Mouse (Mus musculus): Measurements from ENCODE around the gene Oca2. TPM values are rescaled to one million over a fixed set of nuclear protein-coding genes. Genes with fewer than 3 reads are reported as not detected.

The Oca2 gene
- polyA plus RNA-seq (2017; shearing (Covaris generic)): not detected

- no peak for ATAC-seq
Measured at GRCm38 (mm10) chr7:56239543-56239942, at the start of gene Oca2. Oca2 (plus strand) TSS chr7:56239760.

GRCm38 (mm10) chr7:56191041-56191440 is 48.5 kb upstream of the Oca2 start:
- no peak for ATAC-seq

- no peak for ATAC-seq
Measured at GRCm38 (mm10) chr7:56191661-56192060, 47.9 kb upstream of the Oca2 start.

- no peak for ATAC-seq
Measured at GRCm38 (mm10) chr7:56201483-56202218, 37.9 kb upstream of the Oca2 start.

GRCm38 (mm10) chr7:56202843-56203242 is 36.7 kb upstream of the Oca2 start:
- ATAC-seq: no peak

GRCm38 (mm10) chr7:56203286-56203685 is 36.3 kb upstream of the Oca2 start:
- ATAC-seq: no peak

- no peak for ATAC-seq
Measured at GRCm38 (mm10) chr7:56204877-56205276, 34.7 kb upstream of the Oca2 start.

GRCm38 (mm10) chr7:56220811-56221210 is 18.7 kb upstream of the Oca2 start:
- no peak for ATAC-seq

- ATAC-seq: no peak
Measured at GRCm38 (mm10) chr7:56235794-56236423, 3.7 kb upstream of the Oca2 start.

GRCm38 (mm10) chr7:56236617-56237016 is 2.9 kb upstream of the Oca2 start:
- no peak for ATAC-seq

- no peak for ATAC-seq
Measured at GRCm38 (mm10) chr7:56254568-56254967, 15.0 kb downstream of the Oca2 start.

- no peak for ATAC-seq
Measured at GRCm38 (mm10) chr7:56257875-56258441, 18.4 kb downstream of the Oca2 start.

- ATAC-seq: no peak
Measured at GRCm38 (mm10) chr7:56277506-56277905, 37.9 kb downstream of the Oca2 start.

GRCm38 (mm10) chr7:56291468-56292115 is 52.0 kb downstream of the Oca2 start:
- no peak for ATAC-seq

GRCm38 (mm10) chr7:56304408-56304807 is 64.8 kb downstream of the Oca2 start:
- no peak for ATAC-seq

GRCm38 (mm10) chr7:56314358-56314757 is 74.8 kb downstream of the Oca2 start:
- no peak for ATAC-seq

GRCm38 (mm10) chr7:56315630-56316529 is 76.3 kb downstream of the Oca2 start:
- no peak for ATAC-seq

- ATAC-seq: no peak
Measured at GRCm38 (mm10) chr7:56327738-56328137, 88.2 kb downstream of the Oca2 start.

GRCm38 (mm10) chr7:56348528-56348927 is 109.0 kb downstream of the Oca2 start:
- no peak for ATAC-seq

GRCm38 (mm10) chr7:56356658-56357342 is 117.2 kb downstream of the Oca2 start:
- no peak for ATAC-seq

GRCm38 (mm10) chr7:56381750-56382421 is 142.3 kb downstream of the Oca2 start:
- no peak for ATAC-seq

All from activated CD4-positive, CD25-positive, alpha-beta regulatory T cell, adult 4 months (primary cell).